Mouse (Mus musculus) myocyte (in vitro differentiated cells): ENCODE measurements around the gene Dnajc19. TPM values are rescaled to one million over a fixed set of nuclear protein-coding genes. Genes with fewer than 3 reads are reported as not detected.

Experiments used
- H3K27me3 ChIP-seq: one replicate; pipeline ENCODE4 v1.6.1; 2011; ENCODE audit not compliant: control insufficient read depth, insufficient read depth, insufficient read length
- H3K36me3 ChIP-seq: one replicate; pipeline ENCODE4 v1.6.1; 2011; ENCODE audit not compliant: control insufficient read depth, insufficient read depth
- H3K4me2 ChIP-seq: one replicate; pipeline ENCODE4 v1.6.1; 2011; ENCODE audit warnings: low read depth, control low read depth
- H3K4me3 ChIP-seq: one replicate; pipeline ENCODE4 v1.5.1; 2011; ENCODE audit warnings: mild to moderate bottlenecking, control low read depth, moderate library complexity
- H3K79me2 ChIP-seq: one replicate; pipeline ENCODE4 v1.6.1; 2011; ENCODE audit not compliant: control insufficient read depth, insufficient read depth
- H3ac ChIP-seq: one replicate; pipeline ENCODE4 v1.6.1; 2011; ENCODE audit not compliant: control insufficient read depth, insufficient read length
- CEBPB ChIP-seq: IDR thresholded peaks from 2 replicates; pipeline ENCODE4 v1.6.1; 2011; ENCODE audit warnings: mild to moderate bottlenecking, moderate library complexity; ENCODE audit not compliant: poor library complexity, insufficient read depth, severe bottlenecking
- E2F4 ChIP-seq: IDR thresholded peaks from one replicate; pipeline ENCODE4 v1.6.1; 2011; ENCODE audit warnings: mild to moderate bottlenecking, control low read depth, moderate library complexity; ENCODE audit not compliant: insufficient read depth
- MAX ChIP-seq: IDR thresholded peaks from one replicate; pipeline ENCODE4 v1.6.1; 2011; ENCODE audit warnings: low read depth, mild to moderate bottlenecking, control low read depth
- MYOD1 ChIP-seq, 3 experiments: IDR thresholded peaks; one replicate each; pipeline ENCODE4 v1.6.1; 2011; ENCODE audit warnings: control low read depth in 2 of 3, low read depth in 2 of 3, mild to moderate bottlenecking in 2 of 3, moderate library complexity in 1 of 3; ENCODE audit not compliant: insufficient read length in 2 of 3, control insufficient read depth in 1 of 3
- MYOG ChIP-seq, 3 experiments: IDR thresholded peaks; one replicate each; pipeline ENCODE4 v1.6.1; 2011; ENCODE audit warnings: control low read depth in 2 of 3, low read depth in 2 of 3, mild to moderate bottlenecking in 2 of 3; ENCODE audit not compliant: insufficient read length in 2 of 3, control insufficient read depth in 1 of 3, insufficient read depth in 1 of 3
- POLR2A ChIP-seq: IDR thresholded peaks from one replicate; pipeline ENCODE4 v1.6.1; 2011; ENCODE audit warnings: low read depth, mild to moderate bottlenecking, control low read depth, moderate library complexity; ENCODE audit not compliant: insufficient read length
- POLR2AphosphoS2 ChIP-seq: IDR thresholded peaks from one replicate; pipeline ENCODE4 v1.6.1; 2011; ENCODE audit warnings: low read depth, control low read depth; ENCODE audit not compliant: insufficient read length
- REST ChIP-seq: IDR thresholded peaks from one replicate; pipeline ENCODE4 v1.6.1; 2011; ENCODE audit warnings: mild to moderate bottlenecking, control low read depth, moderate library complexity; ENCODE audit not compliant: insufficient read depth, insufficient read length
- SRF ChIP-seq: IDR thresholded peaks from one replicate; pipeline ENCODE4 v1.6.1; 2011; ENCODE audit warnings: low read depth; ENCODE audit not compliant: control insufficient read depth, insufficient read length
- TCF12 ChIP-seq: IDR thresholded peaks from one replicate; pipeline ENCODE4 v1.6.1; 2011; ENCODE audit warnings: mild to moderate bottlenecking, control low read depth; ENCODE audit not compliant: poor library complexity, insufficient read depth, severe bottlenecking
- TCF3 ChIP-seq: IDR thresholded peaks from one replicate; pipeline ENCODE4 v1.6.1; 2011; ENCODE audit warnings: low read depth, control low read depth; ENCODE audit not compliant: insufficient read length
- USF1 ChIP-seq: IDR thresholded peaks from one replicate; pipeline ENCODE4 v1.6.1; 2011; ENCODE audit warnings: low read depth, mild to moderate bottlenecking, control low read depth, moderate library complexity
- polyA plus RNA-seq: library from polyadenylated mRNA; unstranded; fragments of >200 nt; fragmentation: generic; extraction: Trizol; gene quantifications from one replicate; pipeline ENCODE4 v1.2.1, GENCODE M21; 2012; ENCODE audit warnings: missing spikeins

Gene Dnajc19
- polyA plus RNA-seq, 1 experiment, result 47.7 TPM

GRCm38 (mm10) chr3:34103902-34104672 lies 23.0 kb upstream of the Dnajc19 start:
- Histone ChIP-seq H3K27me3 (no peaks in the 10 kb centered on the region), H3ac (no peak overlapping the region), H3K79me2 (no peaks in the 10 kb centered on the region), H3K4me2 (no peak overlapping the region), H3K36me3 (no peaks in the 10 kb centered on the region), H3K4me3 (no peak overlapping the region)
- TF ChIP-seq MAX, result no peak
- TF ChIP-seq USF1, result no peak
- no peak for TF ChIP-seq TCF3
- no peak for TF ChIP-seq SRF
- no peak for TF ChIP-seq E2F4
- no peak for TF ChIP-seq CEBPB
- no peak for TF ChIP-seq MYOD1 (IDR thresholded peaks at IDR 0.05; ENCODE audit: control insufficient read depth in 1 of 3, insufficient read length in 2 of 3, low read depth in 2 of 3)
- no peak for TF ChIP-seq POLR2AphosphoS2
- TF ChIP-seq REST, result no peak

GRCm38 (mm10) chr3:34102891-34103290 lies 21.8 kb upstream of the Dnajc19 start:
- H3K27me3 ChIP-seq, result no peaks in the 10 kb centered on the region
- H3K36me3 ChIP-seq, result no peaks in the 10 kb centered on the region
- H3K4me2 ChIP-seq, result no peak overlapping the region
- H3K79me2 ChIP-seq, result no peaks in the 10 kb centered on the region
- no peak overlapping the region for H3K4me3 ChIP-seq
- TF ChIP-seq POLR2A (no peak), MYOD1 (IDR thresholded peaks at IDR 0.05; ENCODE audit: control insufficient read depth in 1 of 3, insufficient read length in 2 of 3, low read depth in 2 of 3) (no peak), REST (no peak), MYOG (IDR thresholded peaks at IDR 0.05; ENCODE audit: control insufficient read depth in 1 of 3, insufficient read depth in 1 of 3, insufficient read length in 2 of 3, low read depth in 2 of 3) (no peak)
- no peak overlapping the region for H3ac ChIP-seq

GRCm38 (mm10) chr3:34083655-34084054 lies 2.5 kb upstream of the Dnajc19 start:
- Histone ChIP-seq H3K36me3 (no peaks in the 10 kb centered on the region), H3K27me3 (no peaks in the 10 kb centered on the region), H3ac (no peak overlapping the region), H3K79me2 (no peaks in the 10 kb centered on the region), H3K4me2 (no peak overlapping the region), H3K4me3 (no peak overlapping the region)
- TF ChIP-seq REST (no peak), MYOD1 (IDR thresholded peaks at IDR 0.05; ENCODE audit: control insufficient read depth in 1 of 3, insufficient read length in 2 of 3, low read depth in 2 of 3) (no peak), POLR2AphosphoS2 (no peak)

GRCm38 (mm10) chr3:34081929-34082328 lies 808 bp upstream of the Dnajc19 start:
- H3K79me2 ChIP-seq, result no peaks in the 10 kb centered on the region
- no peaks in the 10 kb centered on the region for H3K27me3 ChIP-seq
- TF ChIP-seq MYOG (IDR thresholded peaks at IDR 0.05; ENCODE audit: control insufficient read depth in 1 of 3, insufficient read depth in 1 of 3, insufficient read length in 2 of 3, low read depth in 2 of 3) (no peak), USF1 (no peak), CEBPB (no peak), POLR2AphosphoS2 (no peak), POLR2A (no peak)
- H3ac ChIP-seq, result no peak overlapping the region
- H3K36me3 ChIP-seq, result no peaks in the 10 kb centered on the region
- peak overlapping the region; percentile 55 for H3K4me3 ChIP-seq
- peak overlapping the region; percentile 72 for H3K4me2 ChIP-seq

GRCm38 (mm10) chr3:34076058-34076759 lies 4.9 kb downstream of the Dnajc19 start:
- Histone ChIP-seq H3ac (no peak overlapping the region), H3K36me3 (peaks cover 32% of the 10 kb centered on the region), H3K27me3 (no peaks in the 10 kb centered on the region), H3K4me2 (no peak overlapping the region), H3K4me3 (no peak overlapping the region), H3K79me2 (no peaks in the 10 kb centered on the region)
- TF ChIP-seq REST (no peak), POLR2A (no peak), CEBPB (no peak), E2F4 (no peak), POLR2AphosphoS2 (peak; percentile 45), MYOG (IDR thresholded peaks at IDR 0.05; ENCODE audit: control insufficient read depth in 1 of 3, insufficient read depth in 1 of 3, insufficient read length in 2 of 3, low read depth in 2 of 3) (no peak), TCF12 (no peak)
